Mouse (Mus musculus) embryonic facial prominence, embryonic 11.5 days (tissue): ENCODE data around the gene Clcn3. TPM values are rescaled to one million over a fixed set of nuclear protein-coding genes. Genes with fewer than 3 reads are reported as not detected.

Source experiments
- ATAC-seq: fragments of 200-750 bp; cut with Nextera tagmentation; replicated peaks from 2 replicates; pipeline ENCODE4 v1.8.0; 2017; ENCODE audit warnings: low read depth; ENCODE audit not compliant: insufficient number of reproducible peaks, low FRiP score, low TSS enrichment
- DNase-seq: peaks from one replicate; pipeline ENCODE4 v3.0.0-alpha.2; 2015; ENCODE audit warnings: low spot score
- H3K27ac ChIP-seq: fragments of 300-500 bp; sonication (generic); replicated peaks from 2 replicates; pipeline ENCODE4 v1.5.1; 2014; ENCODE audit warnings: mild to moderate bottlenecking, low read depth, low read length, control low read depth
- H3K27me3 ChIP-seq: fragments of 300-500 bp; sonication (generic); 2 replicates; pipeline ENCODE4 v1.6.1; 2014; ENCODE audit warnings: mild to moderate bottlenecking, low read length, moderate library complexity, mixed read lengths; ENCODE audit not compliant: control insufficient read depth, insufficient read depth
- H3K36me3 ChIP-seq: fragments of 300-500 bp; sonication (generic); replicated peaks from 2 replicates; pipeline ENCODE4 v1.6.1; 2014; ENCODE audit warnings: low read depth, mild to moderate bottlenecking, low read length, moderate library complexity, mixed read lengths; ENCODE audit not compliant: control insufficient read depth, insufficient read depth
- H3K4me1 ChIP-seq: fragments of 300-500 bp; sonication (generic); 2 replicates; pipeline ENCODE4 v1.6.1; 2014; ENCODE audit warnings: low read length, mixed read lengths; ENCODE audit not compliant: control insufficient read depth, insufficient read depth
- H3K4me2 ChIP-seq: fragments of 300-500 bp; sonication (generic); 2 replicates; pipeline ENCODE4 v1.6.1; 2014; ENCODE audit warnings: low read depth, mild to moderate bottlenecking, control low read depth, low read length, moderate library complexity
- H3K4me3 ChIP-seq: fragments of 300-500 bp; sonication (generic); 2 replicates; pipeline ENCODE4 v1.5.1; 2014; ENCODE audit warnings: low read depth, low read length, control low read depth
- H3K9ac ChIP-seq: fragments of 300-500 bp; sonication (generic); replicated peaks from 2 replicates; pipeline ENCODE4 v1.6.1; 2014; ENCODE audit warnings: mild to moderate bottlenecking, control low read depth, low read length
- H3K9me3 ChIP-seq: fragments of 300-500 bp; sonication (generic); replicated peaks from 2 replicates; pipeline ENCODE4 v1.6.1; 2016; ENCODE audit warnings: mild to moderate bottlenecking, low read length, inconsistent platforms, mixed read lengths; ENCODE audit not compliant: control insufficient read depth
- WGBS: fragments of 180-500 bp; shearing (Covaris S2); extraction: QIAGEN DNeasy Blood & Tissue Kit; methylation state at CpG from one replicate; pipeline ENCODE4 v1.1.7; 2014; 5-methylcytosine and 5-hydroxymethylcytosine counted together
- polyA plus RNA-seq: library from polyadenylated mRNA; unstranded; fragments of >200 nt; fragmentation: Nextera tagmentation; extraction: Ambion mirVana; gene quantifications from 2 replicates; pipeline ENCODE4 v1.2.1, GENCODE M21; 2014

The Clcn3 gene
- polyA plus RNA-seq, 1 experiment from 2014 or later = 18.0 TPM

GRCm38 (mm10) chr8:60864875-60865274, 118.2 kb downstream of the Clcn3 start:
- no peak overlapping the region for H3K4me3 ChIP-seq
- H3K4me2 ChIP-seq = no peak overlapping the region
- no peak for ATAC-seq
- H3K4me1 ChIP-seq = no peaks in the 10 kb centered on the region
- no peak for DNase-seq
- no peak overlapping the region for H3K27ac ChIP-seq
- no peak overlapping the region for H3K9ac ChIP-seq
- H3K36me3 ChIP-seq = no peaks in the 10 kb centered on the region
- WGBS = 79% methylated on average over 6 of the region's 6 CpGs
- H3K27me3 ChIP-seq = no peaks in the 10 kb centered on the region
- no peaks in the 10 kb centered on the region for H3K9me3 ChIP-seq

- no peak for DNase-seq
- Histone ChIP-seq H3K9me3 (no peaks in the 10 kb centered on the region), H3K4me3 (no peak overlapping the region), H3K36me3 (no peaks in the 10 kb centered on the region), H3K9ac (no peak overlapping the region), H3K27ac (no peak overlapping the region), H3K27me3 (no peaks in the 10 kb centered on the region), H3K4me1 (no peaks in the 10 kb centered on the region), H3K4me2 (no peak overlapping the region)
- WGBS = 88% methylated on average over 6 of the region's 6 CpGs
- no peak for ATAC-seq
These were observed 121.3 kb downstream of the Clcn3 start for GRCm38 (mm10) chr8:60861783-60862182.

GRCm38 (mm10) chr8:60860749-60861148, 122.4 kb downstream of the Clcn3 start:
- WGBS = 66% methylated on average over 3 of the region's 3 CpGs
- Histone ChIP-seq H3K27ac (no peak overlapping the region), H3K36me3 (no peaks in the 10 kb centered on the region), H3K4me1 (no peaks in the 10 kb centered on the region), H3K9me3 (no peaks in the 10 kb centered on the region), H3K4me3 (no peak overlapping the region), H3K9ac (no peak overlapping the region), H3K4me2 (no peak overlapping the region), H3K27me3 (no peaks in the 10 kb centered on the region)
- DNase-seq = no peak
- ATAC-seq = no peak

Other genes starting within 250 kb of the Clcn3 start
- 134 and 147 TPM in 2 replicates for gene Hpf1, start 92.9 kb downstream of the Clcn3 start, polyA plus RNA-seq
- gene Nek1, start 9.9 kb upstream of the Clcn3 start, polyA plus RNA-seq = 22.7 and 24.5 TPM in 2 replicates
- gene Sh3rf1, start 240.6 kb upstream of the Clcn3 start, polyA plus RNA-seq = 14.7 and 16.0 TPM in 2 replicates